Mouse (Mus musculus): ENCODE data around the gene Ppm1n. TPM values are rescaled to one million over a fixed set of nuclear protein-coding genes. Genes with fewer than 3 reads are reported as not detected.

Ppm1n gene
- polyA plus RNA-seq, 1 experiment from 2014 or later, result not detected

- no peaks in the 10 kb centered on the region for H3K36me3 ChIP-seq (ENCODE audit: control insufficient read depth, insufficient read depth, low read length)
- WGBS, result 84% methylated on average over 2 of the region's 2 CpGs
- no peaks in the 10 kb centered on the region for H3K27me3 ChIP-seq (ENCODE audit: control insufficient read depth, insufficient read depth, low read length)
These were observed 44.7 kb downstream of the Ppm1n start for GRCm38 (mm10) chr7:19235092-19235671.

GRCm38 (mm10) chr7:19234652-19235051 lies 45.2 kb downstream of the Ppm1n start:
- no peak overlapping the region for H3K9ac ChIP-seq (ENCODE audit: low read depth, low read length)
- no peak overlapping the region for H3K4me2 ChIP-seq (replicated peaks; ENCODE audit: low read depth, low read length)
- H3K27ac ChIP-seq (ENCODE audit: low read depth, low read length), result no peak overlapping the region
- 77% methylated on average over 5 of the region's 5 CpGs for WGBS
- H3K27me3 ChIP-seq (ENCODE audit: control insufficient read depth, insufficient read depth, low read length), result no peaks in the 10 kb centered on the region
- H3K9me3 ChIP-seq (ENCODE audit: control insufficient read depth, low read length), result no peaks in the 10 kb centered on the region
- ATAC-seq (ENCODE audit: low FRiP score, low TSS enrichment), result no peak
- H3K4me3 ChIP-seq (ENCODE audit: low read length), result no peak overlapping the region
- no peaks in the 10 kb centered on the region for H3K36me3 ChIP-seq (ENCODE audit: control insufficient read depth, insufficient read depth, low read length)
- H3K4me1 ChIP-seq (ENCODE audit: control insufficient read depth, insufficient read depth, low read length), result no peaks in the 10 kb centered on the region

More at GRCm38 (mm10) chr7:19235092-19235671, 44.7 kb downstream of the Ppm1n start:
- Histone ChIP-seq H3K4me2 (replicated peaks; ENCODE audit: low read depth, low read length) (no peak overlapping the region), H3K27ac (ENCODE audit: low read depth, low read length) (no peak overlapping the region), H3K4me1 (ENCODE audit: control insufficient read depth, insufficient read depth, low read length) (no peaks in the 10 kb centered on the region), H3K4me3 (ENCODE audit: low read length) (no peak overlapping the region), H3K9me3 (ENCODE audit: control insufficient read depth, low read length) (no peaks in the 10 kb centered on the region), H3K9ac (ENCODE audit: low read depth, low read length) (peak overlapping the region; percentile 31; the same call in 1 of the 2 replicates)
- ATAC-seq (ENCODE audit: low FRiP score, low TSS enrichment), result no peak

- H3K4me2 ChIP-seq (replicated peaks; ENCODE audit: low read depth, low read length), result no peak overlapping the region
- ATAC-seq (ENCODE audit: low FRiP score, low TSS enrichment), result no peak
- H3K27ac ChIP-seq (ENCODE audit: low read depth, low read length), result no peak overlapping the region
These were observed 48.0 kb downstream of the Ppm1n start for GRCm38 (mm10) chr7:19231849-19232248.

GRCm38 (mm10) chr7:19230899-19231298 lies 49.0 kb downstream of the Ppm1n start:
- Histone ChIP-seq H3K4me1 (ENCODE audit: control insufficient read depth, insufficient read depth, low read length) (peaks cover 7% of the 10 kb centered on the region; the same call in 1 of the 2 replicates), H3K27me3 (ENCODE audit: control insufficient read depth, insufficient read depth, low read length) (no peaks in the 10 kb centered on the region), H3K27ac (ENCODE audit: low read depth, low read length) (no peak overlapping the region), H3K4me3 (ENCODE audit: low read length) (no peak overlapping the region), H3K9ac (ENCODE audit: low read depth, low read length) (no peak overlapping the region), H3K4me2 (replicated peaks; ENCODE audit: low read depth, low read length) (no peak overlapping the region), H3K36me3 (ENCODE audit: control insufficient read depth, insufficient read depth, low read length) (no peaks in the 10 kb centered on the region), H3K9me3 (ENCODE audit: control insufficient read depth, low read length) (no peaks in the 10 kb centered on the region)
- 93% methylated on average over 5 of the region's 5 CpGs for WGBS
- ATAC-seq (ENCODE audit: low FRiP score, low TSS enrichment), result no peak

More at GRCm38 (mm10) chr7:19231849-19232248, 48.0 kb downstream of the Ppm1n start:
- Histone ChIP-seq H3K9ac (ENCODE audit: low read depth, low read length) (no peak overlapping the region), H3K4me1 (ENCODE audit: control insufficient read depth, insufficient read depth, low read length) (peaks cover 3% of the 10 kb centered on the region; the same call in 1 of the 2 replicates), H3K27me3 (ENCODE audit: control insufficient read depth, insufficient read depth, low read length) (no peaks in the 10 kb centered on the region), H3K36me3 (ENCODE audit: control insufficient read depth, insufficient read depth, low read length) (no peaks in the 10 kb centered on the region), H3K9me3 (ENCODE audit: control insufficient read depth, low read length) (no peaks in the 10 kb centered on the region), H3K4me3 (ENCODE audit: low read length) (no peak overlapping the region)
- 94% methylated on average over 3 of the region's 3 CpGs for WGBS

GRCm38 (mm10) chr7:19230041-19230580 lies 49.8 kb downstream of the Ppm1n start:
- Histone ChIP-seq H3K9me3 (ENCODE audit: control insufficient read depth, low read length) (no peaks in the 10 kb centered on the region), H3K4me1 (ENCODE audit: control insufficient read depth, insufficient read depth, low read length) (peaks cover 7% of the 10 kb centered on the region; the same call in 1 of the 2 replicates), H3K27ac (ENCODE audit: low read depth, low read length) (no peak overlapping the region), H3K36me3 (ENCODE audit: control insufficient read depth, insufficient read depth, low read length) (no peaks in the 10 kb centered on the region), H3K27me3 (ENCODE audit: control insufficient read depth, insufficient read depth, low read length) (no peaks in the 10 kb centered on the region), H3K4me3 (ENCODE audit: low read length) (no peak overlapping the region), H3K4me2 (replicated peaks; ENCODE audit: low read depth, low read length) (no peak overlapping the region), H3K9ac (ENCODE audit: low read depth, low read length) (no peak overlapping the region)
- ATAC-seq (ENCODE audit: low FRiP score, low TSS enrichment), result no peak
- 88% methylated on average over 2 of the region's 2 CpGs for WGBS

GRCm38 (mm10) chr7:19229404-19229803 lies 50.5 kb downstream of the Ppm1n start:
- H3K4me3 ChIP-seq (ENCODE audit: low read length), result peak overlapping the region; percentile 70
- H3K27ac ChIP-seq (ENCODE audit: low read depth, low read length), result no peak overlapping the region; the same call in 1 of the 2 replicates
- peak overlapping the region; percentile 66 for H3K9ac ChIP-seq (ENCODE audit: low read depth, low read length)
- no peak for ATAC-seq (ENCODE audit: low FRiP score, low TSS enrichment)
- H3K36me3 ChIP-seq (ENCODE audit: control insufficient read depth, insufficient read depth, low read length), result no peaks in the 10 kb centered on the region
- no peaks in the 10 kb centered on the region for H3K9me3 ChIP-seq (ENCODE audit: control insufficient read depth, low read length)
- peaks cover 7% of the 10 kb centered on the region; the same call in 1 of the 2 replicates for H3K4me1 ChIP-seq (ENCODE audit: control insufficient read depth, insufficient read depth, low read length)
- H3K27me3 ChIP-seq (ENCODE audit: control insufficient read depth, insufficient read depth, low read length), result no peaks in the 10 kb centered on the region
- H3K4me2 ChIP-seq (replicated peaks; ENCODE audit: low read depth, low read length), result peak overlapping the region; percentile 79
- WGBS, result 36% methylated on average over 5 of the region's 5 CpGs

GRCm38 (mm10) chr7:19228793-19229148 lies 51.1 kb downstream of the Ppm1n start:
- Histone ChIP-seq H3K4me1 (ENCODE audit: control insufficient read depth, insufficient read depth, low read length) (peaks cover 7% of the 10 kb centered on the region; the same call in 1 of the 2 replicates), H3K9me3 (ENCODE audit: control insufficient read depth, low read length) (no peaks in the 10 kb centered on the region), H3K27me3 (ENCODE audit: control insufficient read depth, insufficient read depth, low read length) (no peaks in the 10 kb centered on the region), H3K4me3 (ENCODE audit: low read length) (peak overlapping the region; percentile 70), H3K4me2 (replicated peaks; ENCODE audit: low read depth, low read length) (peak overlapping the region; percentile 79), H3K9ac (ENCODE audit: low read depth, low read length) (peak overlapping the region; percentile 84), H3K36me3 (ENCODE audit: control insufficient read depth, insufficient read depth, low read length) (no peaks in the 10 kb centered on the region), H3K27ac (ENCODE audit: low read depth, low read length) (peak overlapping the region; percentile 73)
- ATAC-seq (ENCODE audit: low FRiP score, low TSS enrichment), result no peak
- WGBS, result under 1% methylated on average over 14 of the region's 14 CpGs

- WGBS, result under 1% methylated on average over 85 of the region's 91 CpGs
- Histone ChIP-seq H3K36me3 (ENCODE audit: control insufficient read depth, insufficient read depth, low read length) (no peaks in the 10 kb centered on the region), H3K4me3 (ENCODE audit: low read length) (peak within 1 kb of the TSS; percentile 70), H3K9me3 (ENCODE audit: control insufficient read depth, low read length) (no peaks in the 10 kb centered on the region), H3K9ac (ENCODE audit: low read depth, low read length) (peak within 1 kb of the TSS; percentile 84), H3K27me3 (ENCODE audit: control insufficient read depth, insufficient read depth, low read length) (no peaks in the 10 kb centered on the region), H3K27ac (ENCODE audit: low read depth, low read length) (peak within 1 kb of the TSS; percentile 98), H3K4me1 (ENCODE audit: control insufficient read depth, insufficient read depth, low read length) (peaks cover 7% of the 10 kb centered on the region; the same call in 1 of the 2 replicates), H3K4me2 (replicated peaks; ENCODE audit: low read depth, low read length) (peak within 1 kb of the TSS; percentile 88)
- peak; percentile 95 for ATAC-seq (ENCODE audit: low FRiP score, low TSS enrichment)
These were observed 51.7 kb downstream of the Ppm1n start, which contains the start of gene Opa3 for GRCm38 (mm10) chr7:19227883-19228792. TSS of gene Opa3 (plus strand) at chr7:19228334.

All from kidney, embryonic 14.5 days (tissue).